In the genomic region with DNA sequence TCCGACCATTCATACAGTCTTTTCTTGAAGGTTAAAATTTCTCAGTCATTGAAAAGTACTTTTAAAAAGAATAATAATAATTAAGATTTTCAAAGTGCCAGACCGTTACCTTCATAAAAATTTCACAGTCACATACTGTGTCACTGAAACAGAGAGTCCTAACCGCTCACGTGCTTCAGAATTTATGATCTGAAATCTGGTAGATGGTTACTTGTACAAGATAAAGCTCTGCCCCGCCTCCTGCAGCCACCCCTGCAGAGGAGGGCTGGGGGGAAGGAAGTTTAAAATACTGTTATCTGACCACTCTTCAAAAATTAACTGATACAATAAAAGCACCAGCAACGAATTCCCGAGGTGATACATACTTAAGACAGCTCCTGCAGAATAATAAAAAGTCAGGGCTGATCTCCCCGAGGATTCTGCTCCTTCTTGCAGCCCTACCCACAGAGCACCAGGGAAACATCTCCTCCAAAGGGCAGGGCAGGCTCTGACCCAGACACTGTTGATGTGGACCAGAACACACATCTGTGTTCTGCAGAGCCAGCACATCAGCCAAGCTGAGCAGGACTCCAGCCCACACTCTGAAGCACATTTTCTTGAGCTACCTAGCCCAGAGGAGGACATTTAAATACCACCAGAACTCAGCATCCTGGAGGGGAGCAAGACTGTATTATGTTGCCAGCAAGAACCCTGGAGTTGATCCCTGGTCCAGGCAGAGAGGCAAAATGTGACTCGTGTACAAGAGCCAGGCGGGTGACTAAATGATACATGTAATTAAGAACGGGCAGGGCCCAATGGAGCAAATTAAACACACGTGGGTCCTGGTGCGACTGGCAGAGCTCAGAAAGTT, we compare ENCODE assay signal across 9 mouse cellular contexts.
DNase-seq lines count a peak whose midpoint lies in the region; ATAC-seq and TF ChIP-seq lines count a peak whose summit lies in the region.
"Had no signal": no experiment of that assay in that cellular context is flagged by ENCODE, and none has a peak within 500 bp of the region (broad histone marks: within the 10 kb centered on the region; RNA-seq: fewer than 3 reads in every experiment).

No protein-coding gene starts in this region.

- H3K27ac ChIP-seq in forebrain, embryonic 12.5 days: no peak overlapping the region
- peak overlapping the region; percentile 45 for H3K27ac ChIP-seq in liver, postnatal 0 days (ENCODE audit: low read depth)

- H3K4me2 ChIP-seq in forebrain, embryonic 12.5 days: peak overlapping the region; percentile 50
- H3K4me2 ChIP-seq in liver, postnatal 0 days (ENCODE audit: low read depth, low read length): peak overlapping the region; percentile 36

- WGBS in forebrain, embryonic 12.5 days: 26% methylated on average over 13 of the region's 13 CpGs
- 17% methylated on average over 13 of the region's 13 CpGs for WGBS in liver, postnatal 0 days (ENCODE audit: insufficient replicate concordance)

- no peak overlapping the region for H3K9ac ChIP-seq in forebrain, embryonic 12.5 days
- peak overlapping the region; percentile 21 for H3K9ac ChIP-seq in liver, postnatal 0 days (replicated peaks)

- TF ChIP-seq EP300 in liver, postnatal 0 days (IDR thresholded peaks at IDR 0.05; ENCODE audit: low read depth): no peak

- peak; percentile 15 for DNase-seq in gastrocnemius, adult 18-20 months (ENCODE audit: low spot score)
- DNase-seq in gastrocnemius, postnatal 25 days: no peak
- DNase-seq in 416B (ENCODE audit: low read depth): peak; percentile 71
- DNase-seq in liver, postnatal 0 days: no peak
- DNase-seq in frontal cortex, postnatal 36 days (ENCODE audit: low spot score in 2 of 2): no peak
- DNase-seq in ovary, postnatal 36 days (ENCODE audit: low spot score): no peak
- no peak for DNase-seq in frontal cortex, adult 2 months (ENCODE audit: extremely low spot score in 1 of 2, low spot score in 1 of 2)
- DNase-seq: adrenal gland, postnatal 14 days had no signal

- no peaks in the 10 kb centered on the region for H3K9me3 ChIP-seq in forebrain, embryonic 12.5 days
- H3K9me3 ChIP-seq in liver, postnatal 0 days (ENCODE audit: low read length): no peaks in the 10 kb centered on the region

- H3K4me3 ChIP-seq in forebrain, embryonic 12.5 days (replicated peaks): no peak overlapping the region
- H3K4me3 ChIP-seq in liver, postnatal 0 days (ENCODE audit: low read depth, low read length): no peak overlapping the region

- no peaks in the 10 kb centered on the region for H3K36me3 ChIP-seq in forebrain, embryonic 12.5 days (replicated peaks)
- H3K36me3 ChIP-seq in liver, postnatal 0 days (replicated peaks; ENCODE audit: insufficient read depth, low read length): no peaks in the 10 kb centered on the region

- no peak for TF ChIP-seq CTCF in liver, postnatal 0 days (IDR thresholded peaks at IDR 0.05; ENCODE audit: low read depth)

- H3K27me3 ChIP-seq in forebrain, embryonic 12.5 days: peaks cover 11% of the 10 kb centered on the region
- H3K27me3 ChIP-seq in liver, postnatal 0 days (ENCODE audit: insufficient read depth, low read length): no peaks in the 10 kb centered on the region

- ATAC-seq in forebrain, embryonic 12.5 days (ENCODE audit: low FRiP score): no peak
- no peak for ATAC-seq in liver, postnatal 0 days

- H3K4me1 ChIP-seq in forebrain, embryonic 12.5 days: peaks cover 65% of the 10 kb centered on the region
- peaks cover 41% of the 10 kb centered on the region for H3K4me1 ChIP-seq in liver, postnatal 0 days (ENCODE audit: insufficient read depth)

Comparison
In these comparisons a context has a peak if more than half of its experiments do, and no peak if none do; other contexts are left out.
1. DNase-seq: peak in gastrocnemius, adult 18-20 months (single experiment) and 416B (single experiment); none in gastrocnemius, postnatal 25 days (single experiment), liver, postnatal 0 days (single experiment), frontal cortex, postnatal 36 days (0 of 2), ovary, postnatal 36 days (single experiment) and frontal cortex, adult 2 months (0 of 2).